Mouse (Mus musculus): ENCODE measurements around the gene Fcgr1. TPM values are rescaled to one million over a fixed set of nuclear protein-coding genes. Genes with fewer than 3 reads are reported as not detected.
"Not testable (repeated sequence)": the region's sequence is repeated elsewhere in the genome, so short reads cannot be mapped to it uniquely, and the experiment has no call there.

Gene Fcgr1
- polyA plus RNA-seq (2015; fragmentation: Nextera tagmentation; extraction: Ambion mirVana): 4.7 and 5.3 TPM in 2 replicates

GRCm38 (mm10) chr3:96293787-96294186 lies at the start of gene Fcgr1:
Gene Fcgr1, minus strand, starts transcription at chr3:96293969.
- no peak for TF ChIP-seq CTCF (IDR thresholded peaks at IDR 0.05)
- TF ChIP-seq EP300 (IDR thresholded peaks at IDR 0.05): no peak
- H3K27ac ChIP-seq (ENCODE audit: low read length): no peak within 1 kb of the TSS
- H3K4me1 ChIP-seq (ENCODE audit: insufficient read depth, low read depth, low read length): no peaks in the 10 kb centered on the region
- H3K4me3 ChIP-seq (ENCODE audit: low read depth, low read length): no peak within 1 kb of the TSS
- no peaks in the 10 kb centered on the region for H3K36me3 ChIP-seq (ENCODE audit: insufficient read depth, low read length)
- no peak within 1 kb of the TSS for H3K9ac ChIP-seq (replicated peaks; ENCODE audit: low read depth)
- 73% methylated on average over 4 of the region's 4 CpGs for WGBS
- H3K27me3 ChIP-seq (replicated peaks; ENCODE audit: insufficient read depth, low read length): no peaks in the 10 kb centered on the region
- no peak within 1 kb of the TSS for H3K4me2 ChIP-seq (replicated peaks; ENCODE audit: low read depth, low read length)
- H3K9me3 ChIP-seq (ENCODE audit: low read length): no peaks in the 10 kb centered on the region
- DNase-seq (ENCODE audit: low spot score) (no peak), ATAC-seq (no peak)

- H3K36me3 ChIP-seq (ENCODE audit: insufficient read depth, low read length); H3K27ac ChIP-seq (ENCODE audit: low read length); H3K9me3 ChIP-seq (ENCODE audit: low read length); H3K4me1 ChIP-seq (ENCODE audit: insufficient read depth, low read depth, low read length); H3K4me3 ChIP-seq (ENCODE audit: low read depth, low read length); DNase-seq (ENCODE audit: low spot score); H3K4me2 ChIP-seq (replicated peaks; ENCODE audit: low read depth, low read length); H3K9ac ChIP-seq (replicated peaks; ENCODE audit: low read depth); ATAC-seq: not testable (repeated sequence)
- WGBS: 57% methylated on average over 12 of the region's 13 CpGs
- H3K27me3 ChIP-seq (replicated peaks; ENCODE audit: insufficient read depth, low read length): peaks cover 31% of the 10 kb centered on the region
Measured at GRCm38 (mm10) chr3:96342652-96343051, 48.9 kb upstream of the Fcgr1 start.

DNA sequence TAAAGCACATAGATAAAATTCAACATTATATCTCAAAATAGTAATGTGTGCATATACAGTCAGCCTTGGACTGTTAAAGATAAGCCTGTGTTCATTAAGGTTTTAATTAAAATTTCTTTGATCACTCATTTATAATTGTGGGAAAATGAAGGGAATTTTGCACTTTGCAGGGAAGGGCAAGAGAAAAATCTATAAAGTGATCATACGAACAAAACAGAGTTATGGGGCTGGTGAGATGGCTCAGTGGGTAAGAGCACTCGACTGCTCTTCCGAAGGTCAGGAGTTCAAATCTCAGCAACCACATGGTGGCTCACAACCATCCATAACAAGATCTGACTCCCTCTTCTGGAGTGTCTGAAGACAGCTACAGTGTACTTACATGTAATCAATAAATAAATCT lies 48.3 kb upstream of the Fcgr1 start:
- WGBS: 43% methylated on average over 3 of the region's 3 CpGs
- ATAC-seq; H3K9ac ChIP-seq (replicated peaks; ENCODE audit: low read depth); H3K36me3 ChIP-seq (ENCODE audit: insufficient read depth, low read length); DNase-seq (ENCODE audit: low spot score); H3K27ac ChIP-seq (ENCODE audit: low read length); H3K4me1 ChIP-seq (ENCODE audit: insufficient read depth, low read depth, low read length); H3K4me2 ChIP-seq (replicated peaks; ENCODE audit: low read depth, low read length); H3K9me3 ChIP-seq (ENCODE audit: low read length); H3K4me3 ChIP-seq (ENCODE audit: low read depth, low read length): not testable (repeated sequence)
- H3K27me3 ChIP-seq (replicated peaks; ENCODE audit: insufficient read depth, low read length): peaks cover 37% of the 10 kb centered on the region

- H3K27me3 ChIP-seq (replicated peaks; ENCODE audit: insufficient read depth, low read length): peaks cover 50% of the 10 kb centered on the region
- DNase-seq (ENCODE audit: low spot score) (no peak), ATAC-seq (no peak)
- WGBS: 3% methylated on average over 24 of the region's 24 CpGs
- TF ChIP-seq EP300 (IDR thresholded peaks at IDR 0.05): no peak
- no peak for TF ChIP-seq CTCF (IDR thresholded peaks at IDR 0.05)
- no peak overlapping the region for H3K27ac ChIP-seq (ENCODE audit: low read length)
- H3K9me3 ChIP-seq (ENCODE audit: low read length): no peaks in the 10 kb centered on the region
- H3K9ac ChIP-seq (replicated peaks; ENCODE audit: low read depth): no peak overlapping the region
- no peak overlapping the region for H3K4me2 ChIP-seq (replicated peaks; ENCODE audit: low read depth, low read length)
- no peaks in the 10 kb centered on the region for H3K36me3 ChIP-seq (ENCODE audit: insufficient read depth, low read length)
- no peak overlapping the region for H3K4me3 ChIP-seq (ENCODE audit: low read depth, low read length)
- no peaks in the 10 kb centered on the region for H3K4me1 ChIP-seq (ENCODE audit: insufficient read depth, low read depth, low read length)
Measured at GRCm38 (mm10) chr3:96340611-96341312, 47.0 kb upstream of the Fcgr1 start.

- Histone ChIP-seq H3K27ac (ENCODE audit: low read length) (no peak overlapping the region), H3K36me3 (ENCODE audit: insufficient read depth, low read length) (no peaks in the 10 kb centered on the region), H3K27me3 (replicated peaks; ENCODE audit: insufficient read depth, low read length) (peaks cover 61% of the 10 kb centered on the region), H3K9me3 (ENCODE audit: low read length) (no peaks in the 10 kb centered on the region), H3K4me3 (ENCODE audit: low read depth, low read length) (no peak overlapping the region), H3K9ac (replicated peaks; ENCODE audit: low read depth) (no peak overlapping the region), H3K4me2 (replicated peaks; ENCODE audit: low read depth, low read length) (no peak overlapping the region), H3K4me1 (ENCODE audit: insufficient read depth, low read depth, low read length) (no peaks in the 10 kb centered on the region)
- no peak for ATAC-seq
- TF ChIP-seq EP300 (IDR thresholded peaks at IDR 0.05) (no peak), CTCF (IDR thresholded peaks at IDR 0.05) (no peak)
- DNase-seq (ENCODE audit: low spot score): no peak
- WGBS: 35% methylated on average over 16 of the region's 16 CpGs
Measured at GRCm38 (mm10) chr3:96338849-96339480, 45.2 kb upstream of the Fcgr1 start.

DNA sequence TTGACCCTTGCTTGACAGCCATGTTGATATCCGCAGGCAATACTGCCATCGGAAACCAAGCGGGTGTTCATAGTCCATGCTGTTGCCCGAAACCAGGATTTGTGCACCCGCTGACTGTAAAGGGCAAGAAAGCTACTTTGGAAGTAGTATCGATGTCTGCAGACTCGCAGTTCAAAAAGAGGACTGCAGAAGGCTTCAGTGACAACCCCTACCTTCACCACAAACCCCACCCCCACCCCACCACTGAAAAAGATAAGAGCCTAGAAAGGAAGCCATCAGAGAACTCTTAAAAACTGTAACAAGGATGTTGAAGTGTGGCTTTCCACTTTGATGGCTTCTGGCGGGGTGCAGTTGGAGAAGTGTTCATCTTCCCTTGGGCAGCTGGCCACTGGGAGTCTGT lies 44.3 kb upstream of the Fcgr1 start:
- H3K4me3 ChIP-seq (ENCODE audit: low read depth, low read length): no peak overlapping the region
- no peaks in the 10 kb centered on the region for H3K36me3 ChIP-seq (ENCODE audit: insufficient read depth, low read length)
- H3K27me3 ChIP-seq (replicated peaks; ENCODE audit: insufficient read depth, low read length): peaks cover 70% of the 10 kb centered on the region
- no peak for ATAC-seq
- no peak overlapping the region for H3K9ac ChIP-seq (replicated peaks; ENCODE audit: low read depth)
- DNase-seq (ENCODE audit: low spot score): no peak
- 0 out of 2 replicates have a peak, but pooled peaks cover 3% of the 10 kb centered on the region for H3K4me1 ChIP-seq (ENCODE audit: insufficient read depth, low read depth, low read length)
- TF ChIP-seq EP300 (IDR thresholded peaks at IDR 0.05) (no peak), CTCF (IDR thresholded peaks at IDR 0.05) (no peak)
- H3K9me3 ChIP-seq (ENCODE audit: low read length): no peaks in the 10 kb centered on the region
- WGBS: 90% methylated on average over 8 of the region's 8 CpGs
- H3K27ac ChIP-seq (ENCODE audit: low read length): no peak overlapping the region
- H3K4me2 ChIP-seq (replicated peaks; ENCODE audit: low read depth, low read length): no peak overlapping the region

Data from lung, postnatal 0 days (tissue).